19 mouse cellular contexts compared by ENCODE assay signal in the genomic region with DNA sequence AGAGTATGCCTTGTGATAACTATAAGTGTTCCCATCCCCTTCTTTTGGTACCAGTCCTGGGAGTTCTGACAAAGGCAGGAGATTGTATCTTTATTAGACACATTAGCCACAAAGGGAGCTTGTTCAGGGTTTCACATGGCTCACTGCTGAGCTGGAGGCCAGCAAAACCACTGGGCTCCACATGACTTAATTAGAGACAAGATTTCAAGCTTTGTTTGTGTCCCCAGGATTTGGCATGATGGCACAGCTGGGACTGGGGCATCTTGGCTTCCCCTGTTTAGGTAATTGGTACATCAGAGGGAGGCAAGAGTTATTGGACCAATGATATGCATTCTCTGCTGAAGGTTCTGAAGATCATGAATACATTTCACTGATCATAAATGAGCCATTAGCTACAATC.
DNase-seq lines count a peak whose midpoint lies in the region; ATAC-seq and TF ChIP-seq lines count a peak whose summit lies in the region.
"Had no signal": no experiment of that assay in that cellular context is flagged by ENCODE, and none has a peak within 500 bp of the region (broad histone marks: within the 10 kb centered on the region; RNA-seq: fewer than 3 reads in every experiment).

No protein-coding gene starts in this region.

- H3K4me2 ChIP-seq in hindbrain, postnatal 0 days (ENCODE audit: low read depth, low read length): no peak overlapping the region
- H3K4me2 ChIP-seq in hindbrain, embryonic 14.5 days (replicated peaks): no peak overlapping the region
- H3K4me2 ChIP-seq: embryonic facial prominence, embryonic 12.5 days; forebrain, embryonic 12.5 days; forebrain, embryonic 15.5 days had no signal

- TF ChIP-seq POLR2A in brain, embryonic 14.5 days (IDR thresholded peaks at IDR 0.05; ENCODE audit: borderline replicate concordance, extremely low read depth, insufficient read depth, insufficient read length, poor library complexity, severe bottlenecking): no peak

- H3K27ac ChIP-seq in hindbrain, postnatal 0 days: no peak overlapping the region
- H3K27ac ChIP-seq in hindbrain, embryonic 14.5 days: no peak overlapping the region
- H3K27ac ChIP-seq: embryonic facial prominence, embryonic 10.5 days; embryonic facial prominence, embryonic 12.5 days; forebrain, embryonic 12.5 days; forebrain, embryonic 15.5 days had no signal

- DNase-seq in hindbrain, postnatal 0 days (ENCODE audit: low spot score): peak; percentile 42
- DNase-seq in hindbrain, embryonic 14.5 days (ENCODE audit: low spot score): no peak
- peak; percentile 60 for DNase-seq in Muller cell, postnatal 12 days (ENCODE audit: inconsistent ontology term)
- DNase-seq in brain, embryonic 14.5 days (ENCODE audit: low read depth): peak; percentile 69
- DNase-seq in lung, postnatal 14 days: no peak
- DNase-seq: adrenal gland, adult 8-10 months; adrenal gland, postnatal 14 days; adrenal gland, postnatal 36 days; cerebellum, adult 11-12 months; cerebellum, adult 2 months; cerebellum, adult 9-10 months; cerebellum, postnatal 25 days; forebrain, postnatal 0 days had no signal

- TF ChIP-seq CTCF in hindbrain, postnatal 0 days (IDR thresholded peaks at IDR 0.05; ENCODE audit: low read depth): no peak
- no peak for TF ChIP-seq CTCF in brain, embryonic 14.5 days (IDR thresholded peaks at IDR 0.05; ENCODE audit: borderline replicate concordance, extremely low read depth, insufficient read depth, insufficient read length)

- no peaks in the 10 kb centered on the region for H3K27me3 ChIP-seq in hindbrain, postnatal 0 days (ENCODE audit: insufficient read depth, low read length)
- no peaks in the 10 kb centered on the region for H3K27me3 ChIP-seq in hindbrain, embryonic 14.5 days (ENCODE audit: control insufficient read depth, insufficient read depth, low read length)
- H3K27me3 ChIP-seq: embryonic facial prominence, embryonic 12.5 days; forebrain, embryonic 12.5 days; forebrain, embryonic 15.5 days; Patski had no signal

- H3K4me1 ChIP-seq in hindbrain, postnatal 0 days (ENCODE audit: insufficient read depth, low read length): no peaks in the 10 kb centered on the region
- H3K4me1 ChIP-seq in hindbrain, embryonic 14.5 days (replicated peaks; ENCODE audit: control insufficient read depth, insufficient read depth, low read length): no peaks in the 10 kb centered on the region
- H3K4me1 ChIP-seq: embryonic facial prominence, embryonic 10.5 days; embryonic facial prominence, embryonic 12.5 days; forebrain, embryonic 15.5 days had no signal

- no peaks in the 10 kb centered on the region for H3K36me3 ChIP-seq in hindbrain, postnatal 0 days (ENCODE audit: insufficient read depth, low read length)
- H3K36me3 ChIP-seq in hindbrain, embryonic 14.5 days (replicated peaks; ENCODE audit: control insufficient read depth, insufficient read depth): no peaks in the 10 kb centered on the region
- H3K36me3 ChIP-seq: embryonic facial prominence, embryonic 10.5 days; embryonic facial prominence, embryonic 12.5 days; forebrain, embryonic 12.5 days; forebrain, embryonic 15.5 days had no signal

- no peak overlapping the region for H3K4me3 ChIP-seq in hindbrain, postnatal 0 days (ENCODE audit: low read length)
- H3K4me3 ChIP-seq in hindbrain, embryonic 14.5 days (replicated peaks; ENCODE audit: low read length): no peak overlapping the region
- H3K4me3 ChIP-seq: embryonic facial prominence, embryonic 10.5 days; embryonic facial prominence, embryonic 12.5 days; forebrain, embryonic 12.5 days; forebrain, embryonic 15.5 days had no signal

- H3K9ac ChIP-seq in hindbrain, postnatal 0 days (replicated peaks; ENCODE audit: low read length): no peak overlapping the region
- H3K9ac ChIP-seq in hindbrain, embryonic 14.5 days: no peak overlapping the region
- H3K9ac ChIP-seq: embryonic facial prominence, embryonic 12.5 days; forebrain, embryonic 12.5 days; forebrain, embryonic 15.5 days; forebrain, postnatal 0 days had no signal

- ATAC-seq in hindbrain, postnatal 0 days: 0 out of 2 replicates have a peak, but pooled peaks have one; percentile 27
- ATAC-seq in hindbrain, embryonic 14.5 days (ENCODE audit: low FRiP score): no peak
- ATAC-seq: activated CD4-positive, CD25-positive, alpha-beta regulatory T cell, adult 4 months; forebrain, embryonic 15.5 days; forebrain, postnatal 0 days; Patski had no signal

- H3K9me3 ChIP-seq in hindbrain, postnatal 0 days (ENCODE audit: low read length): no peaks in the 10 kb centered on the region
- no peaks in the 10 kb centered on the region for H3K9me3 ChIP-seq in hindbrain, embryonic 14.5 days (ENCODE audit: control insufficient read depth, low read length)
- H3K9me3 ChIP-seq: embryonic facial prominence, embryonic 10.5 days; embryonic facial prominence, embryonic 12.5 days; forebrain, embryonic 12.5 days; forebrain, embryonic 15.5 days had no signal

Comparison
In these comparisons a context has a peak if more than half of its experiments do, and no peak if none do; other contexts are left out.
1. DNase-seq: peak in hindbrain, postnatal 0 days (single experiment), Muller cell, postnatal 12 days (single experiment) and brain, embryonic 14.5 days (single experiment); none in hindbrain, embryonic 14.5 days (single experiment) and lung, postnatal 14 days (single experiment).